Mouse (Mus musculus): ENCODE measurements around the gene Zfp91. TPM values are rescaled to one million over a fixed set of nuclear protein-coding genes. Genes with fewer than 3 reads are reported as not detected.
"Not testable (repeated sequence)": the region's sequence is repeated elsewhere in the genome, so short reads cannot be mapped to it uniquely, and the experiment has no call there.

The Zfp91 gene
- polyA plus RNA-seq, 1 experiment from 2014 or later = 13.3 TPM

DNA sequence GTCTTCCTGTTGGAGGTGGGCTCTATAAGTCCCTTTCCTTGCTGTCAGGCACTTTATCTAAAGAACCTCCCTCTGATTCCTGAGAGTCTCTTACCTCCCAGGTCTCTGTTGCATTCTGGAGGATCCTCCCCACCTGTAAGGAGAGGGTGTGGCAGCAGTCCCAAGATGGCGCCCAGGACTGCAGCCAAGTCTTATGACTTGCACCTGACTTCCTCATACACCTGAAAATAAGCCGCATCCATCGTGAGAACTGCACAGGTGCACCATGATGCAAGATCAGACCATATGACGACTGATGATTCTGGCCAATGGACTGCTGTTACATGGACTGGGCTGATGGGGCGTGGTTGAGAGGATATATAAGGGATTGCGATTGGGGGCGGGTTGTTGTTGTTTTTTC is 74.3 kb downstream of the Zfp91 start:
- 93% methylated on average over 7 of the region's 7 CpGs for WGBS
- not testable (repeated sequence) for H3K27me3 ChIP-seq (replicated peaks; ENCODE audit: control insufficient read depth, insufficient read depth, low read length); H3K9me3 ChIP-seq (ENCODE audit: control insufficient read depth, low read length); H3K36me3 ChIP-seq (ENCODE audit: control insufficient read depth, insufficient read depth); H3K27ac ChIP-seq (ENCODE audit: low read length); H3K4me2 ChIP-seq (ENCODE audit: low read length); H3K4me1 ChIP-seq (replicated peaks; ENCODE audit: control insufficient read depth, insufficient read depth, low read length); H3K4me3 ChIP-seq (replicated peaks; ENCODE audit: low read length); ATAC-seq; H3K9ac ChIP-seq (replicated peaks; ENCODE audit: low read depth, low read length)

DNA sequence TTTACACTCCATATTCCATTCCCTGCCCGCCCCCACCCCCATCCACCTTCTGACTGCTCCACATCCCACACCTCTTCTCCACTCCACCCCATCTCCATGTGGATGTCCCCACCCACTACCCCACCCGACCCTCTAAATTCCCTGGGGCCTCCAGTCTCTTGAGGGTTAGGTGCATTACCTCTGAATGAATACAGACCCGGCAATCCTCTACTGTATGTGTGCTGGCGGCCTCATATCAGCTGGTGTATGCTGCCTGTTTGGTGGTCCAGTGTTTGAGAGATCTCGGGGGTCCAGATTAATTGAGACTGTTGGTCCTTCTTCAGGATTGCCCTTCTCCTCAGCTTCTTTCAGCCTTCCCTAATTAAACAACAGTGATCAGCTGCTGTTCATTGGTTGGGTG is 75.0 kb downstream of the Zfp91 start:
- not testable (repeated sequence) for ATAC-seq; H3K27ac ChIP-seq (ENCODE audit: low read length); H3K27me3 ChIP-seq (replicated peaks; ENCODE audit: control insufficient read depth, insufficient read depth, low read length); H3K4me2 ChIP-seq (ENCODE audit: low read length); H3K4me1 ChIP-seq (replicated peaks; ENCODE audit: control insufficient read depth, insufficient read depth, low read length); H3K9ac ChIP-seq (replicated peaks; ENCODE audit: low read depth, low read length); H3K4me3 ChIP-seq (replicated peaks; ENCODE audit: low read length); H3K36me3 ChIP-seq (ENCODE audit: control insufficient read depth, insufficient read depth); H3K9me3 ChIP-seq (ENCODE audit: control insufficient read depth, low read length)
- 90% methylated on average over 5 of the region's 5 CpGs for WGBS

DNA sequence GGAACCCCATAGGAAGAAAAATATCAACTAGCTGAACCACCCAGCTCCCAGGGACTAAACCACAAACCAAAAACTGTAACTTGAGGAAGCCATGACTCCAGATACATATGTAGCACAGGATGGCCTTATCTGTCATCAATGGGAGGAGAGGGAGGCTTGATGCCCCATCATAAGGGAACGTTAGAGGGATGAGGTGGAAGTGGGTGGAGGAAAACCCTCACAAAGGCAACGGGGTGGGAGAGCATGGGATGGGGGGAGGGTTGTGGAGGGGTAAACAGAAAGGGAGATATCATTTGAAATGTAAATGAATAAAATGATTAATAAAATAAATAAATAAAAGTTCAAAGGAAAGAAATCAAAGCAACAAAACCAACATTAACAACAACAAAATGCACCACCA is 75.5 kb downstream of the Zfp91 start:
- Histone ChIP-seq H3K4me1 (replicated peaks; ENCODE audit: control insufficient read depth, insufficient read depth, low read length) (no peaks in the 10 kb centered on the region), H3K36me3 (ENCODE audit: control insufficient read depth, insufficient read depth) (no peaks in the 10 kb centered on the region), H3K9ac (replicated peaks; ENCODE audit: low read depth, low read length) (no peak overlapping the region), H3K4me2 (ENCODE audit: low read length) (no peak overlapping the region), H3K4me3 (replicated peaks; ENCODE audit: low read length) (no peak overlapping the region), H3K9me3 (ENCODE audit: control insufficient read depth, low read length) (no peaks in the 10 kb centered on the region), H3K27ac (ENCODE audit: low read length) (no peak overlapping the region), H3K27me3 (replicated peaks; ENCODE audit: control insufficient read depth, insufficient read depth, low read length) (no peaks in the 10 kb centered on the region)
- ATAC-seq = no peak
- WGBS = 58% methylated on average over 2 of the region's 2 CpGs

- H3K27me3 ChIP-seq (replicated peaks; ENCODE audit: control insufficient read depth, insufficient read depth, low read length) = no peaks in the 10 kb centered on the region
These were observed 76.7 kb downstream of the Zfp91 start for GRCm38 (mm10) chr19:12719189-12719588.

More at GRCm38 (mm10) chr19:12719189-12719588, 76.7 kb downstream of the Zfp91 start:
- ATAC-seq = no peak
- H3K27ac ChIP-seq (ENCODE audit: low read length) = no peak overlapping the region
- no peak overlapping the region for H3K9ac ChIP-seq (replicated peaks; ENCODE audit: low read depth, low read length)
- no peak overlapping the region for H3K4me2 ChIP-seq (ENCODE audit: low read length)
- 83% methylated on average over 6 of the region's 6 CpGs for WGBS
- no peaks in the 10 kb centered on the region for H3K4me1 ChIP-seq (replicated peaks; ENCODE audit: control insufficient read depth, insufficient read depth, low read length)
- H3K9me3 ChIP-seq (ENCODE audit: control insufficient read depth, low read length) = no peaks in the 10 kb centered on the region
- no peak overlapping the region for H3K4me3 ChIP-seq (replicated peaks; ENCODE audit: low read length)
- no peaks in the 10 kb centered on the region for H3K36me3 ChIP-seq (ENCODE audit: control insufficient read depth, insufficient read depth)

Other genes starting within 250 kb of the Zfp91 start
- 0.21 TPM in 1 of 2 replicates, not detected in the other for gene Gm4952, start 196.2 kb downstream of the Zfp91 start, polyA plus RNA-seq (2015; fragmentation: Nextera tagmentation; extraction: Ambion mirVana)
- gene Glyat, start 162.8 kb downstream of the Zfp91 start, polyA plus RNA-seq (2015; fragmentation: Nextera tagmentation; extraction: Ambion mirVana) = not detected in 2 replicates
- not detected in 2 replicates for gene Olfr1442, start 125.7 kb downstream of the Zfp91 start, polyA plus RNA-seq (2015; fragmentation: Nextera tagmentation; extraction: Ambion mirVana)
- gene Olfr1443, start 118.0 kb downstream of the Zfp91 start, polyA plus RNA-seq (2015; fragmentation: Nextera tagmentation; extraction: Ambion mirVana) = not detected in 2 replicates
- not detected in 2 replicates for gene Keg1, start 100.3 kb downstream of the Zfp91 start, polyA plus RNA-seq (2015; fragmentation: Nextera tagmentation; extraction: Ambion mirVana)
- 1.3 and 1.5 TPM in 2 replicates for gene Cntf, start 30.5 kb downstream of the Zfp91 start, polyA plus RNA-seq (2015; fragmentation: Nextera tagmentation; extraction: Ambion mirVana)
- gene Lpxn, start 67 bp upstream of the Zfp91 start, polyA plus RNA-seq (2015; fragmentation: Nextera tagmentation; extraction: Ambion mirVana) = 0.42 and 0.92 TPM in 2 replicates
- not detected in 2 replicates for gene Gm5244, start 50.6 kb upstream of the Zfp91 start, polyA plus RNA-seq (2015; fragmentation: Nextera tagmentation; extraction: Ambion mirVana)
- gene Olfr1444, start 61.2 kb upstream of the Zfp91 start, polyA plus RNA-seq (2015; fragmentation: Nextera tagmentation; extraction: Ambion mirVana) = not detected in 2 replicates
- not detected in 2 replicates for gene Olfr1445, start 87.7 kb upstream of the Zfp91 start, polyA plus RNA-seq (2015; fragmentation: Nextera tagmentation; extraction: Ambion mirVana)
- not detected in 2 replicates for gene Olfr1446, start 97.4 kb upstream of the Zfp91 start, polyA plus RNA-seq (2015; fragmentation: Nextera tagmentation; extraction: Ambion mirVana)
- not detected in 2 replicates for gene Olfr1447, start 107.6 kb upstream of the Zfp91 start, polyA plus RNA-seq (2015; fragmentation: Nextera tagmentation; extraction: Ambion mirVana)
- not detected in 2 replicates for gene Olfr1448, start 128.3 kb upstream of the Zfp91 start, polyA plus RNA-seq (2015; fragmentation: Nextera tagmentation; extraction: Ambion mirVana)
- not detected in 2 replicates for gene Olfr1449, start 134.7 kb upstream of the Zfp91 start, polyA plus RNA-seq (2015; fragmentation: Nextera tagmentation; extraction: Ambion mirVana)
- not detected in 2 replicates for gene Olfr1450, start 154.1 kb upstream of the Zfp91 start, polyA plus RNA-seq (2015; fragmentation: Nextera tagmentation; extraction: Ambion mirVana)
- gene Olfr1451, start 198.9 kb upstream of the Zfp91 start, polyA plus RNA-seq (2015; fragmentation: Nextera tagmentation; extraction: Ambion mirVana) = not detected in 2 replicates
- gene Olfr1453, start 232.2 kb upstream of the Zfp91 start, polyA plus RNA-seq (2015; fragmentation: Nextera tagmentation; extraction: Ambion mirVana) = not detected in 2 replicates